Mouse (Mus musculus) CD4-positive naive resting alpha-beta T cell, adult 57 days (primary cell): Measurements from ENCODE around the gene Ptpro. TPM values are rescaled to one million over a fixed set of nuclear protein-coding genes. Genes with fewer than 3 reads are reported as not detected.

Experiments
- total RNA-seq: library from RNA; stranded (reverse); gene quantifications from one replicate; pipeline ENCODE4 v1.2.4, GENCODE M21; 2023

Ptpro gene
- total RNA-seq = 0.71 TPM

GRCm38 (mm10) chr6:137252194-137252886, at the start of gene Ptpro:
Ptpro (plus strand) TSS chr6:137252319.

Other genes starting within 250 kb of the Ptpro start
- not detected for gene Rerg, start 81.8 kb upstream of the Ptpro start, total RNA-seq